Mouse (Mus musculus) ovary, postnatal 14 days (tissue): ENCODE measurements around the gene Lrp2bp.

Source experiments
- DNase-seq: peaks from one replicate; pipeline ENCODE4 v3.0.0; 2022; ENCODE audit warnings: low spot score

Lrp2bp gene

DNA sequence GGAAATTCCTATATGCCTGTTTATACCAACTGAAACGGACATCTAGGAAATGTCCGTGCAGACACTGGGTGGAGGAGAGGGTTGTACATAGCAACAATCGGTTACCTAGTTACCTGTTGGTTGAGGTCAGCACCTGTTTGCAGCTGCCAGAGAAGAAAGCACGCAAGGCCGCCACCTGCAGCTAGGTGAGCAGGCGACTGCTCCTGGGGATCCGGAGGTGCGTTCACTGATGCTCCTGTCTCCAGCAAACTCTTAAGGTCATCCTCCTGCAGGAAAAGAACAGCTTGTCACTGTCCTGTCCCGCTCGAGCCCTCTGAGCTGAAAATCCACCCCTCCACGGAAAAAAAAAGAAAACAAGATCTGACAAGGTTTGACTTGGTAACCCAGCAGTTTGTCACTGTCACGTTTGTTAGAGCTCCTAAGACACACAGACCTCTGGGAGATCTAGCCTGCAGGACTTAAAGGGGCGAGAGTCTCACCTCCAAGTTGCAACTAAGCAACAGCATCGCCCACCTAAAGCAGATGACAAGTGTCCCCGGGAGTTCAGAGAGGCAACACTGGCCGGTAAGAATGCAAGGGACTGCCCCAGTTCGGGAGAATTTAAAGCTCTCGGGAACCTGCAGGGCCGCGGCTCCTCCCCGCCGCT lies at the start of gene Lrp2bp:
Gene Lrp2bp, plus strand, starts transcription at position 166 of the 646 bp plus-strand sequence.
- no peak for DNase-seq

DNA sequence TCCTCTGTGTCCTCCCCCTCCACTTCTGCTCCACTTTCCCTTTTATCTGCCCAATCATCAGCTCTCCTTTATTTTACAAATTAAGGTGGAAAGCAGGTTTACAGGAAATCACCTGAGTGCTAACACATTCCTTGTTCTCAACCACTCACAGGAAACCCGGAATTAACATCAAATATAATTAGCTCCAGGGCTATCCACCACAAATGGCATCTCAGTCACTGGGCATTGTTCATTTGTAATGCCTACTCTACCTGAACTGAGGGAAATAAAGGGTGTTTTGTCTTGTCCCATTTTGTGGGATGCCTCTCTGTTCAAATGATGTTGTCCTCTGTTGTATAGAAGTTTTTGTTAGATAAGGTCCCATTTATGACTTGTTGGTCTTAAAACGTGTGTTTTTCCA lies 48.5 kb upstream of the Lrp2bp start:
- no peak for DNase-seq

DNA sequence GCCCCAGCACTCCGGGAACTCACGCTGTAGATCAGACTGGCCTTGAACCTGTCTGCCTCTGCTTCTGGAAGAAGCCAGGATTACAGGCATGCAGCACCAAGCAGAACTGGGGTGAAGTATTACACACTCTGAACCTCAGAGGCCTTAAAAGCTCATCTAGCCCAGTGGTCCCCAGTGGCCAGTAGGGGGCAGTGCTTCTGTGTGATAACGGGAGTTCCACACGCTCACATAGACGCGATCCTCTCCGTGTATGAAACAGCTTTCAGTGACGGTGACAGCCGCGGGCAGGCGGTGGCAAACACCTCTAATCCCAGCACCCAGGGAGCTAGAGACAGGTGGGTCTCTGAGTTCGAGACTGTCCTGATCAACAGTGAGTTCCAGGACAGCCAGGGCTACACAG lies 28.2 kb upstream of the Lrp2bp start:
- DNase-seq = no peak

DNA sequence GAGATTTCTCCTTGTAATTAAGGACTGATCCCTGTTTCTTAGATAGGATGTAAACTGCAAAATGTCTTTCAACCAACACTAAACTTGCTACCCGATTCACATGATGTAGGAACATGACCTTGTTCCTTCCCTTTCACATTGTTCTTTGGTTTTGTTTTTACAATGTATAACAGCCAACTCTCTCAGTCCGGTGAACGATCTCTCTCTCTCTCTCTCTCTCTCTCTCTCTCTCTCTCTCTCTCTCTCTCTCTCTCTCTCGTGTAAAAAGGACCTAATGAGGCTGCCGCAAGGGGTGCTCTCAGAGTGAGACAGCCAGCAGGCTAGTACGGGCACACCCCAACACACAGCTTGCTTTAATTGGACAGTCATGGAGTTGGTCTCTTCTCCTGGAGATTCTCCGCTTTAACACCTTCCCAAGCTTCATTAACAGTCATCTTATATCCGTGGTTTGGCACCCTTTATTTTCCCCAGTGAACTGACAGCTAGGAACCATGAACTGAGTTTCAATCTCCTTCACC lies 25.1 kb upstream of the Lrp2bp start:
- DNase-seq = no peak

DNA sequence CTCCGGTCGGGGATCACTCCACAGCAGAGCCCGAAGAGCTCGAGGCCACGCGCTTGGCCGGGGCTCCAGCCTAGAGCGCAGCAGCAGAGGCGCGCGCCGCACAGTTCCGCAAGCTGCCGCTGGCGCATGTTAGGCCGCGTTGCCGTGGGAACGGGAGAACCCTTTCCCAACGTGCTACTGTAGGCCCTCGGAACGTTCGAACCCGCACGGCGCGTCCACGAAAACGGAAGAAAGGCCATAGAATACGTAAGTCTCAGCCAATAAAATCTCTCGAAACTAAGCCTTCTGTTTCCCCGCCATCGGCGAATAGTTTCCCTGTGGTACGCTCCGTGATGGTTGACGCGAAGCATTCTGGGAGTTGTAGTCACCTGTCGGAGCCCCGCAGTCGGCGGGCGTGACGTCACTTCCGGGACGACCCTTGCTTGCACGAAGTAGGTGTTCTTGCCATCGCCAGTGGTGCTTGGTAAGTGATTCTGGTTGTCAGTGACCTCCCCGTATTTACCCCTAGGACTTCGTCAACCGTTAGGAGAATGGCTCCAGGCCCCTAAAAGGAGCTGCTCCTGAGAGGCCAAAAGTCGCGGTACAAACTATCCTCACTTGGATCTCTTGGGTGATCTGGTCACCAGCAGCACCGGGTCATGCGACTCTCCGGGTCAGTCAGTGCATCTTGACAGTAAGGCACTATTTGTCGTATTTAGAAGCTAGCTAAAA lies 23.8 kb upstream of the Lrp2bp start, which contains the start of the genes 1700029J07Rik and Ufsp2:
Gene 1700029J07Rik, minus strand, starts transcription at position 127 of the 711 bp plus-strand sequence.
Gene Ufsp2, plus strand, starts transcription at position 403 of the 711 bp plus-strand sequence.
- DNase-seq = peak; percentile 95

DNA sequence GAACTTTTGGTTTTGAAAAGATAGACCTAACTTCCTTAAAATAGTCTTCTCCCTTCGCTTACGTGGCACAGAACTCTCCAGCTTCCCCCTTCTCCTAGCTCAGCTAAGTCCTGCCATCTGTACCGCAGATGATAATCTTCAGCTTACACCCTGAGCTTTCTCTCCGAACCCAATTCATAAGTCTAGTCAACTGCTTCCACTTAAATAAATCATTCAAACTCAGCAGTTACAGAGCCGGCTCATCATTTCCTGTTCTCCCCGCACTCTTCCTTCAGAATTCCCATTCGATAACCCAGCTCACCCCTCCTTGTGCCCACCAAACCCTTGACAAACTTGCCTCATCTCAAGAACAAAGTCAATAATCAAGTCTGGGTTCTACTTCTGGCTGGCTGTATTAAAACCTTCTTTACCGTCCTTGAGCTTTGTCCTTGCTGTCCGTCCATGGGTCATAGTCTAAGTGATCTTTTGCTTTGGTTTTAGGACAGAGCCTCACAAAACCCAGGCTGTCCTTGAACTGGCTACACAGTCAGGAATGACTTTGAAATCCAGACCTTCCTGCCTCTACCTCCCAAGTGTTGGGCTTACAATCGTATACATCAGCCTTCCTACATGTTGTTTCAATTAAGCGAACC lies 23.1 kb upstream of the Lrp2bp start:
- no peak for DNase-seq

DNA sequence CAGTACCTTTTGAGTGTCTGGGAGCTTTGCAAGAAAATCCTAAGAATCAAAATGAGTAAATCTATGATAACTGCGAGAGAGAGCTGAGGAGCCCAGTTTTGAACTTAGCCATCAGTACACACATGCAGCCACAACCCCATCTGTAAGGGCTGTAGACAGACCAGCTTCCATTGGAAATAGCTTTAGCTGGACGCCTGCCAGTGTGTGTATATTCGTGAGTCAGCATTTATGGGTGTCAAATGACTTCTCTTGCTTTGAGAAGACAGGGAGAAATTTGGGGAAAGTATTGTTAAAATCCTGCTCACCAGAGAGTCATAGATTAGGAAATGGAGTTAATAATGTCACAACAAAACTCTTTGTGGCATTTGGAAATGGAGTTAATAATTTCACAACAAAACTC lies 12.4 kb upstream of the Lrp2bp start:
- no peak for DNase-seq

DNA sequence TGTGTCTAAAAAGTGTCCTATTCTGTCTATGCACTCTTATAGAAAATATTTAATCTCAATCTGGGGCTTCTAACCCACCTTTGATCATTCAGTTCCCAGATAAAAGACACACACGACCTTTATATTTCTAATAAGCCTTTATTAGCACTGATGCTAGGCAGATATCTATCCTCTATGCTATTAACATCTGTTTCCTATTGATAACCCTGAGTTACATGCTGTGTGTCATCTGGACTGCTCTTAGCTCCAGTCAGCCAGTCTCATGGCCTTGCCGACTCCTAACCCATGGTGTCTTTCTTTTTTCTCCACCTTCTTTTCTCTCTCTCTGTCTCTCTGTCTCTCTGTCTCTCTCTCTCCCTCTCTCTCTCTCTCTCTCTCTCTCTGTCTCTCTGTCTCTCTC lies 10.9 kb upstream of the Lrp2bp start:
- no peak for DNase-seq

DNA sequence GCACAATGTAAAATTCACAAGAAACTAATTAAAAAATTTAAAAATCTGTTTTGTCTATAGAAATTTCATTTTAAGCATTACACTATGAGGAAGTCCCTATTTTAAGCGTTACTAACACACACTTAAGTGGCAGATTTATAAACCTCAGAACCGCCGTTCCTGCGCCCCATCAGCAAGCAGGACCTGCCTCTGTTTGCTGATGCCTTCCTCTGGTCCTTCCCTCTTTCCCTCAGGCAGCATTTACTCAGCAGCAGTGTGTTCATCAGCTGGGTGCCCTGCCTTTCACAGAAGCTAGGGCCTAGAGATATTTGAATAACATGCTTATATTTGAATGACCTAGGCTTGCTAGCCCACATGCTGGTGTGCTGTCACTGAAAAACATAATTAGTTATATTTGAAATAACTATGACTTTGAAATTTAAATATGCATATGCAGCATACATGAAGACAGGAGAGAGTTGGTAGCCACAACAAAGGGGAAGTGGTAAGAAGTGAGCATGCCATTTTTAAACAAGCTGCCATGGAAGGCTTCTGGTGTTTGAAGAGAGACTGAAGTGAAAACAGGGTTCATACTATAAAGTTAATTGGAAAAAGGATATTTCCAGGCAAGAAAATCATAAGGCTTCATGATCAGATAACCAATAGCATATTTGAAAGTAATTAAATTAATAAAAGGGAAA lies 8.3 kb upstream of the Lrp2bp start:
- no peak for DNase-seq

DNA sequence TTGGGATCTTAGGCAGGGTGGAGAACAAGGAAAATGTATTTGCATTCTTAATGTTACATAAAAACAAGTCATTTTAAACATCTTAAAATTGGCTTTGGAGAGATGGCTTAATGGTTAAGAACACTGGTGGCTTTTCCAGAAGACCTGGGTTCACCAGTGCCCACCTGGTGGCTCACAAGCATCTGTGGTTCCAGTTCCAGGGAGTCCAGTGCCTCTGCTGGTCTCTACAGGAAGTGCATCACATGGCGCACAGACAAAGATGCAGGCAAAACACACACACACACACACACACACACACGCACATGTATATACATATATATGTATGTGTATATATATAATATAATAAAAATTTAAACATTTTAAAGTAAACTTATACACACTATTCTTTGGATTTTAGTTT lies 5.0 kb upstream of the Lrp2bp start:
- no peak for DNase-seq

DNA sequence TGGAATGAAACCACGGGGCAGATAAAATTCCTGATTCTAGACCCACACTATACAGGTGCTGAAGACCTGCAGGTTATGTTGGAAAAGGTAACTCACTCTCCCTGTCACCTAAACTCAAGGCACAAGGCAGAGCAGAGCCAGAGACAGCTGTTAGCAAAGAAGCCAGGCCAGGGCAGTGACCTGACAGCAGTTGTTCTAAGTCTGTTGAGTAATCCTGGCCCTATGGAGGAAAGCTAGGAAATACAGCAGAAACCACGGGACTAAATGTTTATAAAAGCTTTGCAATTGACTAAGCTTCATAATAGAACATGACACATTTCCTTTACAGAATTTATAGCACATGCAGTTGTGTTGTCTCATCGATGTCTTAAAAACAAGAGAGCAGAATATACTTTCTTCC lies 3.5 kb upstream of the Lrp2bp start:
- no peak for DNase-seq

DNA sequence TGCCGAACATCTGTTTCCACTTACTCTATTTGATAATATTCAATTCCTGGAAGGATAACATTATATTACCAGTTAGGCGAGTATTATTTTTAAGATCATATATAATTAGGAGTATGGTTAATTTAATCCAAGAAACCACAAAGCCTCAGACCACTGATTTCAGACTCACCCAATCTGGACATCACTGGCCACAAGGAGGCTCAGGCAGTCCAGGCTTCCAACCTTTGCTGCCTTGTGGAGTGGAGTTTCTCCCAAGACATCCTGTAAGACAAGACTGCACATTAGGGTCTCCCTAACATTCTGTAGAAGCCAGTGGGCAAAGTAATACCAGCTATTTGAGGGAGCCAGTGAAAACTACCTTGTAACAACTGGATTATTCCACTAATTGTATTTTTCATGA lies 875 bp upstream of the Lrp2bp start:
- no peak for DNase-seq

DNA sequence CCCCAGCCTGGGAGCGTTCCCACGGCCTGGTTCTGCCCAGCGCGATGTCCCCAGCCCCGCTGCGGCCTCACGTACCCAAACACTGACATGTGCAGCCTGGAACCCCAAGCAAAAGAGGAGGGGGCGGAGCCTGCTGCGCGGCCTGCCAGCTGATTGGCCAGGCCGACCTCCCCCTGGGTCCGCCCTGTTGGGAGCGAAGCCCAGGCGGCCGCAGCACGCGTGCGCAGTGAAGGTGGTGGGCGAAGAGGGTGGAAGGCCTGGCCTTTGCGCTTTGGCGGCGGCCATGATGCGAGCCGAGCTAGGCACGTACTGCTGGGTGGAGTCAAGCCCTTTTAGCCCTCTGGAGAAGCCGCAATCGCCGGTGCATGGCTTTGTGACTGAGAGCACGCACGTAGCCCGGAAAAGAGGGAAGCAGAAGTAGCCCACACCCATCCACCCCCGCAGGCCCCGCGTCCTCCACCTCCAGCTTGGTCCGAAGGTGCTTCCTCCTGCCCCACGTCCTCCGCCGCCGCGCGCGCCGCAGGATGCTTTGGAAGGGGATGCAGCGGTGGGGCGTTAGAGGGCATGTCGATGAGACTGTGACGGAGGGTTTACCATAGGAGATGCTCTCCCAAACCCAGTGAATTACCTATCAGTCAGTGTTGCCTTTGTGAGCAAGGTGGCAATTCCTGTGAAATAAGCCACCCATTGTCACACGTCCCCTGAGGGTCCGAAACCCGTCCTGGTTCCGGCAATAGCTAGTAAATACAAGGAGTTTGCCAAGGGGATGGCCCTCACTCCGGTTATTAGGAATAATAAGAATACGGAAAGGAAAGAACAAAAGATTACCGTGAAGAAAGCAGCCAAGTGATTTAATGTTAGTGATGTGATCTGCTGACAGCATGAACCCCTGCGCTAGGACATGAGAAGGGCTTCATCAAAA lies 942 bp downstream of the Lrp2bp start:
- DNase-seq = peak; percentile 98

DNA sequence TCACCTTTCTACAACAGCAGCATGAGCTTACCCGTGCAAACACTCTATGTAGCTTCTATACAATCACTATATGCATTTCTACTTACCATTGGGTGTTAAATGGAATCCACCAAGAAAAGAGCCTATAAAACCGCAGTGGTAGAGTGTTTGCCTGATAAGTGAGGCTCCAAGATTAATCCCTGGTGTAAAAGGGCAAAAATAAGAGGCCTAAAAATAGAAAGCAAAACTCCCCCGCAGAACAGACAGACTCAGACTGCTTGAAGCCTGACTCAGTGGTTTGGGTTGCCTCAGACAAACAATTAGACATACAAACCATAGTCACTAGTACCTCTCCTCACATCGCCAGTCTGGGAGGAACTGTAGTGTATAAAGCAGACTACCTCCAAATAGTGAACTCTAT lies 6.5 kb downstream of the Lrp2bp start, which contains the start of gene Ankrd37:
Gene Ankrd37, minus strand, starts transcription at position 112 of the 400 bp plus-strand sequence.
- no peak for DNase-seq

DNA sequence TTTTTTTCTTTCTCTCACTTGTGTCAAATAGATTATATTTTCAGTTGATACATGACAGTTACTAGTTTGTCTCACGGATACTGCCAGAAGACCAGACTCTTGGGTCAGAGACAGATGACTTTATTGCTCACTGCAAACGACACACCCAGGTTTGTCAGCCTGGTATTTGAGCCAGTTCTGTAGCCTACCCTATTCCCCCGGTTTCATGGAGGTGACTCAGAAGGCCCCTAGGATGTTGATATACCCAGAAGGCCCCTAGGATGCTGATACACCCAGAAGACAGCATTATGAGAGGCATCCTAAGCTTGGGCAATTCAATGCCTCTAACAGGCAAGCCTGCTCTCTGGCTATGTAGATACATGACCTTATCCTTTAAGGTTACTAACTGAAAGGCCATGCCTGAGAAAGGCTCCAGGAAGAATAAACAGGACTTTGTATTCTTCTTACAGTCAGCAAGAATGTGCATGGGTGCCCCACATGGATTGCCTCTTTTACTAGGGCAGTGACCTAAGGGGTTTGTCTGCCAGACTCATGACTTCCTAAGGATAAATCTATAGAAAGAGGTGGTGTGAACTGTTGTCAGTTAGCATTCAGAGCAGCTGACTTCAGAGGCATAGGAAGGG lies 8.1 kb downstream of the Lrp2bp start:
- DNase-seq = no peak

DNA sequence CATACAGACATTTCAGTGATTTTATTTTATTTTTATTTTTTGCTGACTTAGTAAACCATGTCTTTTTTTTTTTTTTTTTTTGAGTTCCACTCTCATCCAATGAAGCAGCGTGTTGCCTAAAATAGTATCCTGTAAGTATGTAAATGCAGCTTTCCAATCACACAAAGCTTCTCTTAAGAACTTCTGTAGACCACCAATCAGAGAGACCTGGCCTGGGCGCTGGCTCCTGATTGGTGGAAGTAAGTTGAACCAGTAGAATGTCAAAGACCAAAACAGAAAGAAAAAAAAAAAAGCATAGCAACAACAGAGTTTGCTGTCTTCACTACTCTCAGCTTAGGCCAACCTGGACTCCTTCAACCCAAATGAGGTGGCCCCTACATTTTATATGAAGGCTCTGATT lies 11.2 kb downstream of the Lrp2bp start:
- DNase-seq = no peak

DNA sequence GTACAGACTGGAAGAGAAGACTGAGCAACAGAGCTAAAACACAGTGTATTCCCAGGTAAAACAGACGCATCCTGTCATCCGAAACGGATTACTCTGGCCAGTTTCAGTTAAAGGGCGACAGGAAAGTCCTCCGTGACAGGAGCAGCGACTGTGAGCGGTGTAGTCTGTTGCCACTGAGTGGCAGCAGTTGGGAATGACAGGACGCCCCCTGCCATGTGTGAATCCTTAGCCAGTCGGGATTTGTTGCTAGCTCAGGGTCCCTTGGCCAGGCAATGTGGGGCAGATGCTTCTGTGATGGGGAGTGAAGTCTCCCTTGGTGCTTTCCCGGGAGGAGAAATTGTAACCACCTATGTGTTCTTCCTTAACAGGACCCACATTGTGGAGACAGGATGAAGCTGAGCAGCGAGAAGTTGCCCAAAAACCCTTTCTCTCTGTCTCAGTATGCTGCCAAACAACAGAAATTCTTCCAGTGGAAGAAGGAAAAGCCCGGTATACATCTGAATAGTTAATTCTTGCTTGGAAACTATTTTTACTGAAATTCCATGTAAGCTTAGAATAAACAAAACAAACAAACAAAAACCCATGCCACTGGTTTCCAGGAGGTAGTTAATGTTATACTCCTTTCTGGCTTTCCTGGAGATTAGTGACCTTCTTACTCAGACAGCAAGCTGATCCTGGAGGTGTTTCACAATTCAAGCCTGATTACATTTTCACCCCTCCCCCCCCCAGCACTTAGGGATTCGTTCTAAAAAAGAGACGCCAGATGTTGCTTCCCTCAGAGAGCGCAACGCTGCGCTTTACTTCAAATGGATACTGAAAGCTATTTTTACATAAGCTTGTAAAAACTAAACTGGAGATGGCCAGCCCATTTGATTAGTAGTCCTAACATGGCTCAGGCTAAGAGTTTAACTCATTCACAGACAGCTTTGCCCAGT lies 11.9 kb downstream of the Lrp2bp start:
- peak; percentile 11 for DNase-seq

DNA sequence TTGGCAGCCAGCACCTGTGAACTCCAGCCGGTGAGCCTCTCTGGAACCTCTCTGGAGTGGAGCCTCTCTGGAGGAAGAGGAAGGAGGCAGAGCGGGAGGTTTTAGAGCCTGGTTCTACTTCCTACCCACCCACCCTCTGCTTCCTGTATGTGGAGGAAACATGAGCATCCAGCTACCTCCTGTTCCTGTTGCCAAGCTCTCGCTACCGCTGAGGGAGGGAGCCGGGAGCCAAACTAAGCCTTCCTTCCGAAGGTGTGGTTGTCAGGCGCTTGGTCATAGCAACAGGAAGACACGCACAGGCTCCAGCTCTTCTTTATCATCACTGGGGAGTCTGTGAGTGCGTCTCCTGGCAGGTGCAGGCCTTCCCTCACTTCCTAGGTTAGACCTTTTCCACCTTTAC lies 23.1 kb downstream of the Lrp2bp start:
- DNase-seq = no peak

DNA sequence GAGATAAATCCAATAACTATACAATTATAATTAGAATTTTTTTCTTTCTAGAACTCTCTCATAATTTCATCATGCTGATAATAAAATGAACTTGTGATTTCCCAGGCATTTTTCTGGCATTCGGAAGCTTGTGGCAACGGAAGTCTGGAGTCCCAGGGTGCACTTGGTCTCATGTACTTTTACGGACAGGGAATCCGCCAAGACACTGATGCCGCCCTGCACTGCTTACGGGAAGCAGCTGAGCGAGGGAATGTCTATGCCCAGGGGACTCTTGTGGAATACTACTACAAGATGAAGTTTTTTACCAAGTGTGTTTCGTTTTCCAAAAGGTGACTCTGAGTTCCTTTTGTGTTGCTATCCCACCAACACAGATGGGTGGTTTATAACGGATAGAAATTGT lies 23.7 kb downstream of the Lrp2bp start:
- no peak for DNase-seq

DNA sequence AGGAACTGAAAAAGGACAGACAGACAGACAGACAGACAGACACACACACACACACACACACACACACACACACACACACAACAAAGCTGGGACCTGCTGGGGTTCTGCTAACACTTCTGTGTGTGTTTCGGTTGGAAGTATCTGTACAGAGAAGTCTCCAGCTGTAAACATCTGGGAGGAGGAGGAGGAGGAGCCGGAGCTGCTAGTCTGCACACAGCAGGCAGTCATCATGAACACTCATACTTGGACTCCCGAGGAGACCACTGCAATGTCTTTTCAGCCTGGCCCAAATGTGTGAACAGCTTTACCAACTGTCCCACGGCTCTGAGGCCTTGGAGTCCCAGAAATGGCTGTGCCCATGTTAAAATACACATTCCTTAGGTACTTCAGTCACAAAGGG lies 25.3 kb downstream of the Lrp2bp start:
- no peak for DNase-seq
